ENCODE assay signal across 1 mouse cellular context in genomic region chr12:91845393-91845792, GRCm38 (mm10).
TF ChIP-seq lines count a peak whose summit lies in the region.

No protein-coding gene starts in this region.

TF ChIP-seq in CH12.LX, 34 proteins besides CTCF, POLR2A, EP300 and RAD21 (continued from another document):
- no peak for TF ChIP-seq ZNF384 (IDR thresholded peaks at IDR 0.05; ENCODE audit: low read depth, low read length)
- TF ChIP-seq MYC (IDR thresholded peaks at IDR 0.05; ENCODE audit: low read depth, low read length), result peak; percentile 61; the same call in 1 of the 2 replicates
- peak; percentile 44; the same call in 1 of the 2 replicates for TF ChIP-seq IRF4 (IDR thresholded peaks at IDR 0.05; ENCODE audit: low read depth, low read length)
